Mouse (Mus musculus): ENCODE data around the gene Cxcr1.

The Cxcr1 gene

DNA sequence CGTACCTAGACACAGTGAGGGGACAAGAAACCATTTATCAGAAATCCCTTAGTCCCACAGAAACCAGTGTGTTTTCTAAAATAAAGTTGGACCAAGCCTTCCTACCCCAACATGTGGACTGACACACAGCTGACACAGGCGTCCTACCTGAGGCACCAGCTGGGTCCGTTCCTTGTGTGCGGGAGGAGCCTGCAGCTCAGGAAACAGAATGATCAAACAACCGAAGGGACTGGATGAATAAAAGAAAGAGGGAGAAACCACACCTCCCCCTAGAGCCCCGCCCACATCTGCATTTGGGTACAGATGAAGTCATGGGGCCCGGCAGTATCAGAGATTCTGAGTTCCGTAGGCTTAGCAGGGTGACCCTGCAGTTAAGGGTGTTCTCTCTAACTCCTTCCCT, at the start of gene Cxcr1:
Cxcr1 (minus strand) TSS at position 187 of the 400 bp plus-strand sequence.
- no peak for ATAC-seq (ENCODE audit: insufficient number of reproducible peaks, low FRiP score, low TSS enrichment)

GRCm38 (mm10) chr1:74240832-74241231, 46.4 kb upstream of the Cxcr1 start:
- no peak for ATAC-seq (ENCODE audit: insufficient number of reproducible peaks, low FRiP score, low TSS enrichment)

DNA sequence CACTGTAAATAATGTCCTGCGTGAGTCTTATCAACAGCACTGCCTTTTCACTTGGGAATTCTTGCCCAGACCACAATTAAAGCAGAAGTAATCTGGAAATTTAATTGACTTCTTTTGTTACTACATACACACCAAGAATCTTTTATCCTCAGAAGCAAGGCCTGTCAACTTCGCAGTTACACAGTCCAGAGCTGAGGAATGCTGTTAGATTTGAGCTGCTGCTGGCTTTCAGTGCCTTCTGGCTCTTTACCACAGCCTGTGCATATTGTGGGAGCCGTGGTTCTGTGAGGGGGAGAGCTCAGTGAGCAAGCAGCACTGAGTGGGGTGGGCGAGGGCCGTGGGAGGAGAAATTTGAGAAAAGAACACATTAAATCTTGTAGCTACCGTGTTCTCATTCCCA, 45.9 kb upstream of the Cxcr1 start:
- no peak for ATAC-seq (ENCODE audit: insufficient number of reproducible peaks, low FRiP score, low TSS enrichment)

DNA sequence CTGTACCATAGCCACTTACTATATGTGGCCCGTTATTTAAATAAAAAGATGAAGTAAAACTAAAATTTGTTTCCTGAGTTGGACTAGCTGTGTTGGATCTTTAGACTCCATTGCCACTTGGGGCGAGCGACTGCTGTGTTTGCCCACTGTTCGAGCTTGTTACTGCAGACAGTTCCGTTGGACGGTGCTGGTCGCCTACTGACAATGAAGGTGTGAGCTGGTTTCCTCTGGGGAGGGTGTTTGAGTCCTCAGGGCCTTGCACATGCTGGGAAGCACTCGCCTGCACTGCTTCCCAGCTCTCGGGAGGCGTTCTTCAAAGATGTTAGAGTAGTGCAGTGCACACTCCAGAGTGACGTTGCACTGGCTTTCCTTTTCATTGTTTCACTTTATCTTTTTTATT, 45.2 kb upstream of the Cxcr1 start:
- no peak for ATAC-seq (ENCODE audit: insufficient number of reproducible peaks, low FRiP score, low TSS enrichment)

GRCm38 (mm10) chr1:74239162-74239561, 44.7 kb upstream of the Cxcr1 start:
- ATAC-seq (ENCODE audit: insufficient number of reproducible peaks, low FRiP score, low TSS enrichment): no peak

GRCm38 (mm10) chr1:74238136-74238535, 43.7 kb upstream of the Cxcr1 start:
- ATAC-seq (ENCODE audit: insufficient number of reproducible peaks, low FRiP score, low TSS enrichment): no peak

DNA sequence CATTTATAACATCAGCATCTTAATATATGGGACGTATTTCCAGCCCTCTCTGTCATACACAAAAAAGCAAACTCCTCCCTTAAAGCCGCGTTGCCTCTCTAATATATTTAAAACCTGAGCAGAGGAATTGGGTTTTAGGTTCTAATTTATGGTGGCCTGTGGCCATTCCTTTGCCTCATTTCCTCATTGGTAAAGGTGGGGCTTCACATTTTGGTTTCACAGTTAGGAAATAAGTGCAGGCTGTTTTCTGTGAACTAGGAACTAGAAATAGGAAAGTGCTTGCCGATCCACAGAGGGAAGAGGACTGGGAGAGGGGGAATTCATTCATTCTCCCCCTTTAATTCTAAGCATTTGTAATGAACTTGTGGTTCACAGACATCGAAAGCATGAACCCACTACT, 43.2 kb upstream of the Cxcr1 start:
- ATAC-seq (ENCODE audit: insufficient number of reproducible peaks, low FRiP score, low TSS enrichment): no peak

DNA sequence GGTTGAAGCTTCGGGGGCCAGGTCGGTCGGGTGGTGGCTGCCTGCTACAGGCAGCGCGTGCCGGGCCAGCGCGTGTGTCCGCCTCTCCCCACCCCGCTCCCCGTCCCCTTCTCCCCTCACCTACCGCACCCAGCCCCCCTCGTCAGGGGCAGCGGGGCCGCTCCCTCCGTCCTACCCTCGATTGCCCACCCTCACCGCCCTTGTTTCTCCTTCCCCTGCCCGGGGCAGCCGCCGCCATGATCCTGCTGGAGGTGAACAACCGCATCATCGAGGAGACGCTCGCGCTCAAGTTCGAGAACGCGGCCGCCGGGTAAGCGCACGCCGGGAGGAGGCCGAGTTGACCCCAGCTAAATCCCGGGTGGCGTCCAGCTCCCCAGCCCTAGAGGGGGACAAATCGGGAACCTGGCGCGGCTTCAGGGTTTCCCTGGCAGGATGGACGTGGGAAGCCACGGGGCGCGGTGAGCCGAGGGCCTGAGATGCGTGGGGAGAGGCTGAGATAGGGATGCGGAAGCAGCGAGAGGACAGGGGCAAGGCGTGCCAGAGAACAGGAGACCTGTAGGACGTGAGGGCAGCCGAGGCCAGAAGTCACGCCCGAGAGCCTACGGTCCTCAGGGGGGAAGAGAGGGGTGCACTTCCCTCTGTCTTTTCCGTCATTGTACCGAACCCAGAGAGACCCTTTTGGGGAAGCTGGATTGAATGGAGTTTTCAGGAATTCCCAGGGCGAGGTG, 42.3 kb upstream of the Cxcr1 start:
- ATAC-seq (ENCODE audit: insufficient number of reproducible peaks, low FRiP score, low TSS enrichment): peak; percentile 37; the same call in 1 of the 2 replicates

GRCm38 (mm10) chr1:74235938-74236589, 41.6 kb upstream of the Cxcr1 start, which contains the start of gene Arpc2:
Gene Arpc2 (plus strand): TSS chr1:74236084.
- ATAC-seq (ENCODE audit: insufficient number of reproducible peaks, low FRiP score, low TSS enrichment): peak; percentile 94

GRCm38 (mm10) chr1:74230992-74231391, 36.6 kb upstream of the Cxcr1 start:
- ATAC-seq (ENCODE audit: insufficient number of reproducible peaks, low FRiP score, low TSS enrichment): no peak

- no peak for ATAC-seq (ENCODE audit: insufficient number of reproducible peaks, low FRiP score, low TSS enrichment)
Measured at GRCm38 (mm10) chr1:74229942-74230341, 35.5 kb upstream of the Cxcr1 start.

- ATAC-seq (ENCODE audit: insufficient number of reproducible peaks, low FRiP score, low TSS enrichment): no peak
Measured at GRCm38 (mm10) chr1:74227317-74227716, 32.9 kb upstream of the Cxcr1 start.

GRCm38 (mm10) chr1:74219922-74220321, 25.5 kb upstream of the Cxcr1 start:
- no peak for ATAC-seq (ENCODE audit: insufficient number of reproducible peaks, low FRiP score, low TSS enrichment)

DNA sequence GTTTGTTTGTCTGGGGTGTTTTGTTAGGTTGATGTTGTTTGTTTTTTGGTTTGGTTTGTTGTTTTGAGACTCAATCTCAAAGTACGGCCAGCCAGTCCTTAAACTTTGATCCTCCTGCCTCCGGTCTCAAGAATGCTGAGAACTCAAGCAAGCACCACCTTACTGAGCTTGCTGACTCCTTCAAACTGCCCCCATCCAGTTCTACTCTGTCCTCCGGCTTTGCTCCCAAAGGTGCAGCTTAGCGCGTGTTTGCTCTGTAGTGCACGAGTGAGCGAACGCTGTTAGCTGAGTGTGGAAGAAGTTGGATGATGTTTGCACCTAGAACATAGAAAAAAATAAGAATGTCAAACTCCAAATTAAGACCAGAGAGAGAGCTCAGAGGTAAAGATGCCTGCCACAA, 14.5 kb upstream of the Cxcr1 start:
- ATAC-seq (ENCODE audit: insufficient number of reproducible peaks, low FRiP score, low TSS enrichment): no peak

DNA sequence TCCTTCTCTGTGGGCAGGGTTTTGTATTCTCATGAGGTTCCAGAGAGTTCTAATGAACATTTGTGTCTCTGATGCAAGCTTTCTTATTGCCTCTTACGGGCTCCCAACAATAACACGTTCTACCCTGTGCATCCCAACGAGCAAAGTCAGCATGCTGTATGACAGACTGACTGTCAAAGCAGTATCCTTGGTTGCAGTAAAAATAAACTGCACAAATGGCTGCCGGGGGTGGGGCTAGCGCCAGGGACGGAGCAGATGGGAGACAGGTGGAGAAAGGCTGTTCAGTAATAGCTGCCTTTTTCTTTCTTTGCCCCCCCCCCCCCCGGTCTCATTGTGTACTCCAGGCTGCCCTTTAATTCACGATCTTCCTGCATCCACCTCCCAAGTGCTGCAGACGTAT, 13.5 kb upstream of the Cxcr1 start:
- no peak for ATAC-seq (ENCODE audit: insufficient number of reproducible peaks, low FRiP score, low TSS enrichment)

DNA sequence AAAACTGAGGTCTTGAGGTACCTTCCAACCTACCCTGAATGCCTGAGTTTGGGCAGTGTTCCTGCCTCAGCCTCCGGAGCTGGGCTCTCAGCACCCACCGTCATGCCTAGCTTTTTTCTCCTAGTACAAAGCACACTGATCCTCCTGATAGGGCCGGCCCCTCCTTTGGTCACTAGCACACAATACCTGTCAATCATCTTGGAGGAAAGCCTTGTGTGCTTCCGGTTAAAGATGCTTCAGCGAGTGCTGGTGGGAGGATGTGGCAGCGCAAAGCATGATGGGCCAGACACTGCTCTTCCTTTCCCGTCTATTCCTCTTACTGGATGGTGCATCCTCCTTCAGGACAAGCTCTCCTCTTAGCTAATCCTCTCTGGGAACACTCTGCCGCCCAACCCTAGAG, 12.2 kb upstream of the Cxcr1 start:
- ATAC-seq (ENCODE audit: insufficient number of reproducible peaks, low FRiP score, low TSS enrichment): no peak

GRCm38 (mm10) chr1:74205881-74206280, 11.4 kb upstream of the Cxcr1 start:
- ATAC-seq (ENCODE audit: insufficient number of reproducible peaks, low FRiP score, low TSS enrichment): 0 out of 2 replicates have a peak, but pooled peaks have one; percentile 15

GRCm38 (mm10) chr1:74203457-74203856, 9.0 kb upstream of the Cxcr1 start:
- no peak for ATAC-seq (ENCODE audit: insufficient number of reproducible peaks, low FRiP score, low TSS enrichment)

DNA sequence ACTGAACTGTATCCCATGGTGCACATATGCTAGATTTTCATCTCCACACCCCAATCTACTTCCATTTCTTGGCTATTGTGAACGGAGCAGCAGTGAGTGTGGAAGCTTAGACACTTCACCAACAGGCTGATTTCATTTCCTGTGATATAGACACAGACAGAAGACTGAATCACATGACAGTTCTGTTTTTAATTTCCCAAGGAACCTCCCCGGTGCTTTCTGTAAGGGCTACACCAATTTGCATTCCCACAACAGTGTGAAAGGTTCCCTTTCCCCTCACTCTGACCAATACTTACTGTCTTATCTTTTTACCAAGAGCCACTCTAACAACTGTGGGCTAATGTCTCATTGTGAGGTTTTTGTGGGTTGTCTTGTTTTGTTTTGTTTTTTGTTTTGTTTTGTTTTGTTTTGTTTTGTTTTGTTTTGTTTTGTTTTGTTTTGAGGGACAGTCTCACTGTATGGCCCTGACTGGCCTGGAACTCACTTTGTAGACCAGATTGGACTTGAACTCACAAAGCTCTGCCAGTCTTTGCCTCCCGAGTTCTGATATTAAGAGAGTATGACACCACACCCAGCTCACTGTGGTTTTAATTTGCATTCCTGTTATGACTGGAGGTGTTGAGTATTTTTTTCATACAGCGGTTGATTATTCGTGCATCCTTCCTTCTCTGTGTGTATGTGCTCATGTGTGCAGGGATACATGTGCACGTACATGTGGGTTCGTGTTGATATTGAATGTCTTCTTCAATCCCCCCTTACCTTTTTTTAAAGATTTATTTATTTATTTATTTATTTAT, 6.8 kb upstream of the Cxcr1 start:
- no peak for ATAC-seq (ENCODE audit: insufficient number of reproducible peaks, low FRiP score, low TSS enrichment)

GRCm38 (mm10) chr1:74199046-74199445, 4.6 kb upstream of the Cxcr1 start:
- no peak for ATAC-seq (ENCODE audit: insufficient number of reproducible peaks, low FRiP score, low TSS enrichment)

All from cerebellum, adult (tissue).